In the genomic region with DNA sequence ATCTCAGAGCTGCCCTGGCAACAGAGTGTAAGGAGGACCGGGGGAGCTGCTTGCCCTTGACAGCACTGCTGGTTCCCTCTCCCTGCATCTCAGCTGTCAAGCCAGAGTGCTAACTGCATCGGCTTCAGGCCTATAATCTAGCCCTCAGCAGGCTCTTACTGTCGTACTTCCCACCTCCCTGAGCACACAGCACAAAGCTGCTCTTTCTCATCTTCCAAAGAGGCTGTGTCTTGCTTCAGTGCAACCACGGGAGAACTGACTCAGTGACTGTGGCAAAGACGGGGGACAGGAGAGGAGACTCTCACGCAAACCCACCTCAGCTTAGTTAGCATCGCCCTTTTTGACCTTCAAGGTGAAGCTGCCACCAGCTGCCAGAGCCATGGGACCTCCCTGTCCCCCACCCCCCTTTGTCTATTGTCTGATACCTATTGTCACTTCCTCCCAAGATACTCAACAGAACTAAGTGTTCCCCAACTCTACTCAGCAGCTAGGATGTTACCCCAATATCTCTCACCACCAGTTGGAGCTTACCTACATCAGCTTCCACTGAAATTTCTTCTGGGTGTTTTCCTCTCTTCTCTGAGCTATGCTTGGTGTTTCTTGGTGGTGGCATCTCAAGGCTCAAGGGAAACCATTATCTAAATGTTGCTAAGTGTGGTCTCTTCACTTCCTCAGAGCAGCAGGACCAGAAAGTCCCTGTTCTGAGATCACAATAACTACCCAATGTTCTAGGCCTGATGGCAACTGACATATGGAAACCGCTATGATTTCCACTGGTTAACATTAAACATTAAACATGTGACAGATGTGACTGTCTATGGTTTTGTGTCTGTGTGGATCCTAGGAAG, we compare ENCODE assay signal across 19 mouse cellular contexts. TPM values are rescaled to one million over a fixed set of nuclear protein-coding genes. Genes with fewer than 3 reads are reported as not detected.
DNase-seq lines count a peak whose midpoint lies in the region; ATAC-seq and TF ChIP-seq lines count a peak whose summit lies in the region.
"Had no signal": no experiment of that assay in that cellular context is flagged by ENCODE, and none has a peak within 500 bp of the region (broad histone marks: within the 10 kb centered on the region; RNA-seq: fewer than 3 reads in every experiment).

No protein-coding gene starts in this region.

- H3K36me3 ChIP-seq in heart, embryonic 10.5 days: no peaks in the 10 kb centered on the region
- H3K36me3 ChIP-seq in splenic B cell, adult 2 months (ENCODE audit: control insufficient read depth, insufficient read depth, low read length, poor library complexity, severe bottlenecking): no peaks in the 10 kb centered on the region
- no peaks in the 10 kb centered on the region for H3K36me3 ChIP-seq in liver, postnatal 0 days (replicated peaks; ENCODE audit: insufficient read depth, low read length)
- H3K36me3 ChIP-seq: embryonic facial prominence, embryonic 12.5 days; intestine, embryonic 15.5 days; limb, embryonic 15.5 days had no signal

- no peak for ATAC-seq in erythroblast, adult 5-6 weeks (replicated peaks; ENCODE audit: low FRiP score, poor library complexity, severe bottlenecking)
- ATAC-seq in liver, postnatal 0 days: no peak
- ATAC-seq: forebrain, embryonic 13.5 days; intestine, embryonic 15.5 days had no signal

- 53% methylated on average over 8 of the region's 8 CpGs for WGBS in heart, embryonic 10.5 days
- 66% methylated on average over 8 of the region's 8 CpGs for WGBS in bone marrow, adult 2 months
- 57% methylated on average over 8 of the region's 8 CpGs for WGBS in liver, postnatal 0 days (ENCODE audit: insufficient replicate concordance)

- no peaks in the 10 kb centered on the region for H3K9me3 ChIP-seq in heart, embryonic 10.5 days
- H3K9me3 ChIP-seq in liver, postnatal 0 days (ENCODE audit: low read length): no peaks in the 10 kb centered on the region
- H3K9me3 ChIP-seq: embryonic facial prominence, embryonic 12.5 days; forebrain, embryonic 13.5 days; intestine, embryonic 15.5 days; limb, embryonic 15.5 days had no signal

- TF ChIP-seq CTCF in bone marrow, adult 2 months (IDR thresholded peaks at IDR 0.05; ENCODE audit: control insufficient read depth, insufficient read depth, low read length): no peak
- TF ChIP-seq CTCF in liver, postnatal 0 days (IDR thresholded peaks at IDR 0.05; ENCODE audit: low read depth): no peak

- no peak for DNase-seq in heart, embryonic 10.5 days (ENCODE audit: low spot score)
- DNase-seq in heart, postnatal 25 days (ENCODE audit: low spot score): no peak
- DNase-seq in CD4-positive helper T cell, adult 2 months (ENCODE audit: low read depth, low spot score): peak; percentile 83
- DNase-seq in splenic B cell, adult 2 months (ENCODE audit: low read depth, low spot score): peak; percentile 76
- no peak for DNase-seq in liver, postnatal 0 days
- no peak for DNase-seq in lung, postnatal 25 days (ENCODE audit: low spot score)
- DNase-seq: adrenal gland, adult 8-10 months; gastrocnemius, postnatal 14 days; kidney, postnatal 10 days; layer of hippocampus, adult 9-11 months; lung, adult 2 months; right cerebral cortex, postnatal 4 days had no signal

- H3K9ac ChIP-seq in liver, postnatal 0 days (replicated peaks): no peak overlapping the region
- H3K9ac ChIP-seq: embryonic facial prominence, embryonic 12.5 days; forebrain, embryonic 13.5 days; intestine, embryonic 15.5 days; limb, embryonic 15.5 days had no signal

- H3K4me1 ChIP-seq in heart, embryonic 10.5 days: peaks cover 23% of the 10 kb centered on the region
- peaks cover 3% of the 10 kb centered on the region; the same call in 1 of the 2 replicates for H3K4me1 ChIP-seq in bone marrow, adult 2 months (ENCODE audit: control insufficient read depth, insufficient read depth, low read length)
- peaks cover 8% of the 10 kb centered on the region for H3K4me1 ChIP-seq in liver, postnatal 0 days (ENCODE audit: insufficient read depth)
- H3K4me1 ChIP-seq: embryonic facial prominence, embryonic 12.5 days; forebrain, embryonic 13.5 days had no signal

- TF ChIP-seq EP300 in liver, postnatal 0 days (IDR thresholded peaks at IDR 0.05; ENCODE audit: low read depth): no peak

- H3K27ac ChIP-seq in heart, embryonic 10.5 days: peak overlapping the region; percentile 19; the same call in 1 of the 2 replicates
- H3K27ac ChIP-seq in bone marrow, adult 2 months (ENCODE audit: control insufficient read depth, insufficient read depth, low read depth, low read length, poor library complexity): 0 out of 2 replicates have a peak overlapping the region, but pooled peaks have one; percentile 40
- no peak overlapping the region for H3K27ac ChIP-seq in liver, postnatal 0 days (ENCODE audit: low read depth)
- H3K27ac ChIP-seq: embryonic facial prominence, embryonic 12.5 days; forebrain, embryonic 13.5 days; intestine, embryonic 15.5 days; limb, embryonic 15.5 days had no signal

- no peak overlapping the region for H3K4me3 ChIP-seq in heart, embryonic 10.5 days
- no peak overlapping the region for H3K4me3 ChIP-seq in bone marrow, adult 2 months (replicated peaks; ENCODE audit: control insufficient read depth, low read depth, low read length)
- H3K4me3 ChIP-seq in liver, postnatal 0 days (ENCODE audit: low read depth, low read length): no peak overlapping the region
- H3K4me3 ChIP-seq: embryonic facial prominence, embryonic 12.5 days; forebrain, embryonic 13.5 days; intestine, embryonic 15.5 days; limb, embryonic 15.5 days had no signal

- intact Hi-C loops in heart, postnatal 25 days (cut with DNase I): no loop called here

- peaks cover 13% of the 10 kb centered on the region for H3K27me3 ChIP-seq in heart, embryonic 10.5 days (ENCODE audit: insufficient read depth, poor library complexity, severe bottlenecking)
- no peaks in the 10 kb centered on the region for H3K27me3 ChIP-seq in splenic B cell, adult 2 months (ENCODE audit: control insufficient read depth, insufficient read depth, low read length, poor library complexity, severe bottlenecking)
- H3K27me3 ChIP-seq in liver, postnatal 0 days (ENCODE audit: insufficient read depth, low read length): 0 out of 2 replicates have a peak, but pooled peaks cover 2% of the 10 kb centered on the region
- H3K27me3 ChIP-seq: embryonic facial prominence, embryonic 12.5 days; forebrain, embryonic 13.5 days; intestine, embryonic 15.5 days had no signal

- H3K4me2 ChIP-seq in liver, postnatal 0 days (ENCODE audit: low read depth, low read length): no peak overlapping the region
- H3K4me2 ChIP-seq: embryonic facial prominence, embryonic 12.5 days; forebrain, embryonic 13.5 days; heart, embryonic 11.5 days; intestine, embryonic 15.5 days; limb, embryonic 15.5 days had no signal

- no peak for TF ChIP-seq POLR2A in bone marrow, adult 2 months (IDR thresholded peaks at IDR 0.05; ENCODE audit: borderline replicate concordance, control insufficient read depth, low read depth, low read length)

RNA-seq across cellular contexts. Expression of a gene that starts 4.6 kb away (rescaled TPM):
- 8.7 and 13.1 TPM in 2 replicates for polyA plus RNA-seq in heart, embryonic 10.5 days (2016; fragmentation: Nextera tagmentation; extraction: Ambion mirVana)
- total RNA-seq in heart, postnatal 25 days (2021): 10 to 100 TPM; 61.6 to 70.0 TPM
- polyA plus RNA-seq in bone marrow, adult 2 months (2011; ENCODE audit: insufficient read depth, insufficient read length, low replicate concordance, missing spikeins): 9.3 and 23.0 TPM in 2 replicates
- total RNA-seq in erythroblast, adult 5-6 weeks (2015; ENCODE audit: low replicate concordance): 14.8 and 18.8 TPM in 2 replicates
- total RNA-seq in erythroblast, adult 5-6 weeks (2017; ENCODE audit: low replicate concordance): 6.5 and 7.1 TPM in 2 replicates
- 2.9 and 3.9 TPM in 2 replicates for polyA plus RNA-seq in liver, postnatal 0 days (2015; fragmentation: Nextera tagmentation; extraction: Ambion mirVana)

RNA-seq across cellular contexts. Expression of a gene that starts 48.4 kb away (rescaled TPM):
- polyA plus RNA-seq in heart, embryonic 10.5 days (2016; fragmentation: Nextera tagmentation; extraction: Ambion mirVana): 53.3 and 61.0 TPM in 2 replicates
- total RNA-seq in heart, postnatal 25 days (2021): 10 to 100 TPM; 11.6 to 21.6 TPM
- 9.2 and 23.5 TPM in 2 replicates for polyA plus RNA-seq in bone marrow, adult 2 months (2011; ENCODE audit: insufficient read depth, insufficient read length, low replicate concordance, missing spikeins)
- total RNA-seq in erythroblast, adult 5-6 weeks (2015; ENCODE audit: low replicate concordance): not detected in 2 replicates
- 1.2 and 4.2 TPM in 2 replicates for total RNA-seq in erythroblast, adult 5-6 weeks (2017; ENCODE audit: low replicate concordance)
- 16.3 and 20.6 TPM in 2 replicates for polyA plus RNA-seq in liver, postnatal 0 days (2015; fragmentation: Nextera tagmentation; extraction: Ambion mirVana)

Comparison
In these comparisons a context has a peak if more than half of its experiments do, and no peak if none do; other contexts are left out.
1. DNase-seq: peak in CD4-positive helper T cell, adult 2 months (single experiment) and splenic B cell, adult 2 months (single experiment); none in heart, embryonic 10.5 days (single experiment), heart, postnatal 25 days (single experiment), liver, postnatal 0 days (single experiment) and lung, postnatal 25 days (single experiment).